Mouse (Mus musculus): ENCODE results near the gene Fam110a.

DNA sequence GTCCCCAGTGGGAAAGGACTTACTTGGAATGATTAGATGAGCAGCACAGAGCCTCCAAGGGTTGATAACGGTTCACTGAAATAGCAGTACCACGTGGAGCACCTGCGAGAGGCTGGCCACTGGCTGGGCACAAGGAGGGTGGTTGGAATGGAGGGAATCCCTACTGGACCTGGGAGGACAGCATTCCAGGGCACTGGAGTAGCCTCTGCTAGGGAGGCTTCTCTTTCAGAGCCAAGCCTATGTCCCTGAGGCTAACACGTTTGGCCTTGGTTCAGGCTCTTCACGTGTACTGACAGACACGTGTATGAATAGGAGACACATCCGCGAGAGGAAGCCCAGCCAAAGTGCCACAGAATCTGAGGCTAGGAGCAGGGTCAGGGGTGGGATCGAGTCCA is 18.5 kb upstream of the Fam110a start:
- TF ChIP-seq CTCF (IDR thresholded peaks at IDR 0.05; ENCODE audit: low read depth), result no peak
- TF ChIP-seq EP300 (IDR thresholded peaks at IDR 0.05; ENCODE audit: low read depth), result no peak

Data from heart, postnatal 0 days (tissue).